Mouse (Mus musculus): Measurements from ENCODE around the gene Tlr4.

Gene Tlr4

DNA sequence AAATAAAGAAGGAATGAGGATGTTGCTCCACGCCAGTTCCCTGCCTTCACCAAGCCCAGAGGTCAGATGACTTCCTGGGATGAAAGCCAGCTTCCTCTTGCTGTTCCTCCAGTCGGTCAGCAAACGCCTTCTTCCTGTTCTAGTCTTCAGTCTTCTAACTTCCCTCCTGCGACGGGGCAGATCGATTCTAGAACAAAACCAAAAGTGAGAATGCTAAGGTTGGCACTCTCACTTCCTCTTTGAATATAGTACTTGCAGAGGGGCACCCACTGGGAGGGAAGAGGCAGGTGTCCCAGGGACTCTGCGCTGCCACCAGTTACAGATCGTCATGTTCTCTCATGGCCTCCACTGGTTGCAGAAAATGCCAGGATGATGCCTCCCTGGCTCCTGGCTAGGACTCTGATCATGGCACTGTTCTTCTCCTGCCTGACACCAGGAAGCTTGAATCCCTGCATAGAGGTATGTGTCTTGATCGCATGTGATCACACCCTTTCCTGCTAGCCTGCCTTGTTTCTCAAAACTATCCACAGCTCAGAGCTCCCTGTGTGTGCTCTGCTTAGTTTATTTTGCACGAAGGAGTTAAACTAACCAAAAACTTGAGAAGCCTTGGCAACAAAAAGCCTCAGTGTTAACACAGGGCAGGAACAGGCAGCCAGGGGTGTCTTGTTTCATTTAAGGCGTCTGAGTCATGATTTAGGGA is at the start of gene Tlr4:
Gene Tlr4 (plus strand): TSS at position 122 of the 700 bp plus-strand sequence.
- DNase-seq, result peak; percentile 13 to 21

DNA sequence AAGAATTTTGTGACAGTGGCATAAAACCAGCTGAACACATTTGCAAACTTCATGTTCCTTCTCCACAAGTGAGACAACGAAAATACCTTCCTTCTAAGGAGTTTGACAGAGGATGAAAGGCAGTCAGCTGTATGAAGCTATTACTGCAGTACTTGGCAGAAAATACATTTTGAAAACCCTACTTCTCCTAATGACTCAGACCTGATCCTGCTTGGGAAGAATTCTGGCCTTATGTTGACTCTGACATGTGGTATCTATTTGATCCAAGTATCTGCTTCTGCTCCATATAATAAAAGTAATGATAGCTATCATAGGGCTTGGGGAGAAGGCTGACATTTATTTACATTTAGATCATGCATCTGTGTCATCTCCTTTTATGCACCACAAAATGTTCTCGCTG is 33.1 kb upstream of the Tlr4 start:
- no peak for DNase-seq

DNA sequence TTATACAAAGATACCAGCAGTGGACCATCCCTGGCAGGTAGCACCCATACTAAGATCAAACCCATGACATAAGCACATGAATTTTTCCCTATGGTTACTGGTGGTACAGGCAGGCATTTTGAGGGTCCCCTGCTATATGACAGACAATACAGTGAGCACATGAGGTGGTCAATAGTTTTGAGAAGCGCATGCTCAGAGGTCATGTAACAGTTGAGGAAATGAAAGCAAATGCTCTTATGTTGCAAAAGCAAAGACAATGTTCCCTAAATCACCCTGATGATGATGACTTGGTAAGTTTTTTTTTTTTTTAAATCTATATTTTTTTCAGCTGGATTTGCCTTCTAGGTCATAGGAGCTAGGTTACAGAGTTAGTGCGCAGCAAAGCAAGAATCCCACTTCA is 30.7 kb upstream of the Tlr4 start:
- no peak for DNase-seq

DNA sequence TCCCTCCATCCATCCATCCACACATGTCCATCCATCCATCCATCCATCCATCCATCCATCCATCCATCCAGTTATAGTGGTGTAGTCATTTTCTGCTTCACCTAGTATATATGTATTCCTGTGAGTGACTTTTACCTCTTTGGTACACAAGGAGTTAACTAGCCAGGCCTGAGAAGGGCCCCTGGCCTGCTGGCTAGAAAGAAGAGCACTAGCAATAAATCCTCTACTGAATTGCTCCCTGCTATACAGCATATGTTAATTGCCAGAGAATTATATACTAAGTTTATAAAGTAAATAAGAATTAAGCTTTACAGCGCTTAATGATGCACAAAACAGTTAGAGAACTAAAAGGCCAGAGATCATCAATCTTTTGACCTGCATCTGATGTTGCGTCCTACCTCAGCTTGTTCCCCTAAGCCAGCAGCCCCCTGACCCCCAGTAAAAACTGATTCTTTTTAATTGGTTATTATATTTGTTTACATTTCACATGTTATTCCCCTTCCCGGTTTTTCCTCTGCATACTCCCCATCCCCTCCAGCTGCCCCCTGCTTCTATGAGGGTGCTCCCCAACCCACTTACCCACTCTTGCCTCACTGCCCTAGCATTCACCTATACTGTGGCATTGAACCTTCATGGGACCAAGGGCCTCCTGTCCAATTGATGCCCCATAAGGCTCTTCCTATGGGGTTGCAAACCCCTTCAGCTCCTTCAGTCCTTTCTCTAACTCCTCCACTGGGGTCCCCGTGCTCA is 22.7 kb upstream of the Tlr4 start:
- DNase-seq, result no peak

DNA sequence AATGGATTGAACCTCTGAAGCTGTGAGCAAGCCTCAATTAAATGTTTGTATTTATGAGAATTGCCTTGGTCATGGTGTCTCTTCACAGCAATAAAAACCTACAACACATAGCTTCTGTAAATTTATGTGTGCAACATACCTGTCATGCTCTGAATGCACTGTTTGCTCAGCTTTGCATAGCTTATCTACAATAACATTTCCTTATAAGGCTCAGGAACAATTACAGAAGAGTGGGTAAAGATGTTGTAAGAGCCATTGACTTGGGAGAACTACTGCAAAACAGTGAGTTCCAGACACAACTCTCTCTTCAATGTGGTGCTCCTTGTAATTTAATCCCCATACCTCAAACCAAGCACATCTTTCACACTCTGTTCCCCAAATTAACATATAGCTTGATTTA is 21.6 kb upstream of the Tlr4 start:
- no peak for DNase-seq

DNA sequence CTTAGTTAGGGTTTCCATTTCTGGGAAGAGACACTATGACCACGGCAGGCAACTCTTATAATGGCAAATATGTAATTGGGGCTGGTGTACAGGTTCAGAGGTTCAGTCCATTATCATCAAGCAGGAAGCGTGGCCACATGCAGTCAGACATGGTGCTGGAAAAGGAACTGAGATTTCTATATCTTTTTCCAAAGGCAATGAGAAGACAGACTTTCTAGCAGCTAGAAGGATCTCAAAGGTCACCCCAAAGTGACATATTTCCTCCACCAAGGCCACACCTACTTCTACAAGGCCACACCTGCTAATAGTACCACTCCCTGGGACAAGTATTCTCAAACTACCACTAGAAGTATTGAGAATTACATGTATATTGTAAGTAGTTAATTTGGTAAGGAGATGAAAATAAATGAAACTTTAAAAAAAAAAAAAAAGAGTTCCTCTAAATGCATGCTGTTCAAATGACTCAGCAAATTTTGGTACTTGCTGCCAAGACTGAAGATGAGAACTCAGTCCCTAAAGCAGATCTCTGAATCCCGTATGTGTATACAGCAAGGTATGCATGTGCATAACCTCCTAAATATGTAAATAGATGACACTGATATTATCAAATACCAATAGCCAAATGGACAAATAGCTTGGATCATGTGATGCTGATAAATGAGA is 10.9 kb upstream of the Tlr4 start:
- no peak for DNase-seq

DNA sequence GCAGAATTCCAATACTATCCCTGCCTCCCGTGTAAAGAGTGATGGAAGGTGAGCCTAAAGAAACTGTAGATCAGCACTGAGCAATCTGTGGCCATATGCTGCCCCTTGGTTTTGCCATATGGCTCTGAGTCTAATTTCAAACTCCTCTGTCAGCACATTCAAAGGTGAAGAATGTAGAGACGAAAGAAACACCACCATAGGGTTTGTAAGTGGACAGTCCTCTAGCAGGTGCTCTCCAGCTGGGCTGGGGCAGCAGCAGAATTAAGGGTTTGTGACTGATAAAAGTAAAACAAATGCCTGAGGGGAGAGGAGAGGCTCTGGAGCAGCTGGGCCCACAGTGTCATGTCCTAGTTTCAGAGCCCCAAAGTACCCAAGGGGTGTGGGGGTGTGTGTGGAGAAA is 6.2 kb upstream of the Tlr4 start:
- peak; percentile 65 to 66 for DNase-seq

DNA sequence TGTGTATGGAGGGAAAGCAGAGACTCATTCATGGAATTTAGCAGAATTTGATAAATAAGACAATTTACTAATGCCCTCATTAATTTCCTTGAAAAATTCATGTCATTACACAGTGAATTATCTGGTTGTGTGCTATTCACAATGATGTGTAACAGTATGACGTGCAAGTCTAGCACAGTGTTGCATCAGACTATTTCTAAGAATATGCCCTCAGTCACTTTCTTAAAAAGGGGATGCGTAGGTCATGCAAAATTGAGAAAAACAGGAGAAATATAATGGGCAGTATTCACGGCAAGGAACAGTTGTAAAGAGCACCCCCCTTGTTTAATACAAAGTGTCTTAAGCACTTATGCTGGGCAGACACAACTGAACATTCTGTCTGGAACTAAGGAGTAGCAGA is 5.6 kb upstream of the Tlr4 start:
- no peak for DNase-seq

DNA sequence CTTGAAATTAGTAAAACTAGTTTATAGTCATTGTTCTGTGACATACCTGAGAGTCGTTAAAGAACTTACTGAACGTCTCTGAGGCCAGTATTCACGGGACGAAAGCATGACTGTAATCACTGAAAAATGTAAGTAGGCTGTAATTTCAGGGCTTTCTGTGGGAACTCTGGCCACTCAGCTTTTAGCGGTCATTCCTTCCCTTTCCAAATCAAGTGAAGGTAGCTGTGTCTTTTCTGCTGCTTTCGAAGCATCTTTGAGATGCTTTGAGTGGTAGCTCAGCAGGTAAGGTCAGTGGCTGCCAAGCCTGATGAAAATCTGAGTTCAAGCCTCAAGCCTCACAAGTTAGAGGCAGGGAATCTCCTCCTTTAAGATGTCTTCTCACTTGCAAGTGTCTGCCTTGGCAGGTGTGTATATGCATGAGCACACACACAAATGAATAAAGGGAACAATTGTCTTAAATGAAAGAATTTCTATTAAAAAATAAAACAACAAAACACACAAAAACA is 832 bp downstream of the Tlr4 start:
- DNase-seq, result no peak

DNA sequence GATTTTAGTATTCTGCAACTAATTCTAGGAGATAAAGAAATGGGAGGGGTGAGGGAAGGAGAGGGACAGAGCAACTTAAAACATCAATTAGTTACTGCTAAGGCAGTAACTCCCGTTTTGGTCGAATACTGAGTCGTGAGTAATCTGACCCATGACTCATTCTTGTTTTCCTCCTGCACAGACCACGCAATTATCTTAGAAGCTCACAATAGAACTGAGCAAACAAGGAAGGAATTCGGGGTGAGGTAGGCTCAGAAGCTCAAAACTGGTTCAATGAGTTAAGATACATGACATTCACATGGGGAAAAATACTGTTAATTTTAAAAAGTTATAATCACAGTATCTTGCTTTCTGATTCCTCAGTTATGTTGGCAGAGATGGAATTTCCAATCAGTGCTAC is 1.3 kb downstream of the Tlr4 start:
- no peak for DNase-seq

DNA sequence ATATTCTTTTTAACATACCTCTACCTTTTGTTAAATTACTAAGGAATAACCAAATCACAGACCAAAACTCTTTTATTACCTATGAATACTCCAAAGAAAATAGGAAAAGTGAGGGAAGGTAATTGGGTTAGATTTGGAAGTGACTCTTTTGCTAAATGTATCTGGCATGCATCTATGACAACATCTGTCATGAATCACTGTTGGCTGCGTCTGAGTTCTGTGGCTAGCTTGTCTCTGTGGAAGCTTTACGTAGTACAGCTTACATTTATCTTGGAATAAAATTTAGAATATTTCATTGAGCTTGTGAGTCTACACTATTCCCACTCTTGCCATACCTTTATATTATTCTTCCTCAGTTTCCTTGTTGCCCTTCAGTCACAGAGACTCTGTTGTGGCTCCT is 10.7 kb downstream of the Tlr4 start:
- DNase-seq, result no peak

DNA sequence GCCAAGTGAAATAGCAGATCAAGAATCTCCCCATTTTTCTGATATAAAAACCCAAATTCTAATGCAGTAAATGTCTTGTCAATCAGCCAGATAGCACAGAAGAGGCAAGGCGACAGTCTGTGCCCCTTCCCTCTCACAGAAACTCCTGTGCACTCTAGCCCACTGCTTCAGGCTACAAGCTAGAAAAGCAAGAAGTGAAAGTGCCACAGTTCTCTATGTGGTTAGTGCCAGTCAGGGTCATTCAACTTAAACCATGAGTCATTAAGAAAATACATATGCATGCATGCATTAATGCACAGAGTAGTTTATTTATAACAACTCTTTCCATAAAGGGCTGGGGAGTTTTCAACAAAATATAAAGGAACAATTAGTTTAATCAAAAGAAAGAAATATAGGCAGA is 15.9 kb downstream of the Tlr4 start:
- DNase-seq, result no peak

DNA sequence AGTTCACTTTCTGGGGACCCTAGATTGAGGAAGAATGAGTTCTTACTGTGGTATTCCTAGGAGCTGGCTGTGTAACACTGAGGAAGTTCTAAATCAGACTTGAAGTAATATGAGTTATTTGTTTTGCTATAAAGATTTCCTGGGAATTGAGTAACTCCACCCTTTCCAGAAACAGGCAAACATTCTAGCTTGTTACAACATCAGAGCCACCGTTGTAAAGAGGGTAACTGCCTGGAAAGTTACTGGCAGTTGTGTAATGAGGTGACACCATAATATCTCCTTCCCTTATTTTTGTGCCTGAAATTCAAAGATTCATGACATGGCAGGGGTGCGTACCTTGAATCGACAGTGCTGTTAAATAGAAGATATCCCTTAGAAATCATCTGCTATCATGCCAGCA is 24.6 kb downstream of the Tlr4 start:
- no peak for DNase-seq

DNA sequence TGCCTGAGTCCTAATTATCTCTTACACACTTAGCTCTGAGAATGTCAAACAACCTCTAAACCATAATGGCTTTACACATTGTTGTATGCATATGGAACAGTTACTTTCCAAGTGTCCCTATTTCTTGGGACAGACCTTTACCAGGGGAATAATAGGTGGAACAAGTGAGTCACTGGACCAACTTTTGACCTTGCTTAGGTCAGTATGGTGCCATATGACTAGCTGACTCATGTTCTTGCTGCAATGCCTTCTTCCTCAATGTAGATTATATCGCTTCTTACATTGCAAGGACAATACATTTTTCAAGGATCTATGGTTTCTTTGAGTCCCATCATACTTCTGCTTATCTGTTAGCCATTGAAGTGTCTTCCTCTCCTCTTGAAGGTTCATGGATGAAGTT is 29.6 kb downstream of the Tlr4 start:
- DNase-seq, result no peak

DNA sequence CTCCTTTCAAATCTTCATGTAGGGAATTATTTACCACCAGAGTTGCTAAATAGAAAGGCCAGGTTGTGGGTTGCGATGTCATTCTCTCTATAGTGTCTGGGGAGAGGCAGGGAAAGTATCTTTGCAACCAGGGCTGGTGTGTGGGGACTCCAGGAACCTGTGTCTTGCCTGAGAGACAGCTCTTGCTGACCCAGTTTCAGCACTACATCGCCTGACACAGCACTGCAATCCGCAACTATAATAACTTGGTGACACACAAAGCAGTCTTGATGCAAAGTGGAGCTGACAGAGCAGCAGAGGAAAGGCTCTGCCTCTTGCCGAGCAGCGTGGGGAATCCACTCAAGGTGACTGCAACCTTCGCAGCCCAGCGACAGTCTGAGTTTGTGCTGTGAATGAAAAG is 42.5 kb downstream of the Tlr4 start:
- no peak for DNase-seq

DNA sequence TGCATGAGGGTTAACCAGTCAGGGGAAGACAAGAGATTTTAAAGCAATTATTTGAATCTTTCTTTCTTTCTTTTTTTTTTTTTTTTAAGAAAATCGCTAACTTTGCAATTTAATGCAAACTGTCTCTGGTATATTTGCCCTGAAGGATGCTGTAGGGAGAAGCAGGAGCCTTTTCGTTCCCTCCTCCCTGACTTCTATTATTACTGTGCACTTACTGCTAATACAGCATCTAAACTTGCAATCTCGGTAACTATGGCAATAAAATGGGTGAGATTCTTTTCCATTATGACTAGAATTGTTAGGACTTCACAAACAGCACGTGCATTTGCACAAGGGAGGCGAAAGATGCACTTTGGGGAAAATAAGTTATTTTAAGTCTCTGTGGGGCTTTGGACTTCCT is 44.6 kb downstream of the Tlr4 start:
- no peak for DNase-seq

DNA sequence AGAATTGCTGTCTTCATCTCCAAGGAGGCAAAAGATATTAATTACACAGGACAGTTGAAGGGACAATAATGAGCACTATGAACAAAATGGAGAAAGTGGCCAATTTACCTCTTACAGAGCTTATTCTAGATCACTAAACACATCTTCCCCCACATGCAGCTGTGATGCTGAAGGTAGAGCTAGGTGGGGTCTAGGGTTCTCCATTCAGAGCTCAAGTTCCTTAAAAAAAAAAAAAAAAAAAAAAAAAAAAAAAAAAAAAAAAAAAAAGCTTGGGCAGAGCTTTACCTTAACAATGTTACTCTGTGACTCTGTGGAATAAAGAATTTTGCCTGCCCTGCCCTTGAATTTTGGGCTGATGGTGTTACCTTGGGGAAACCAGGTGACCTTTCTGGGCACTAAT is 46.0 kb downstream of the Tlr4 start:
- no peak for DNase-seq

DNA sequence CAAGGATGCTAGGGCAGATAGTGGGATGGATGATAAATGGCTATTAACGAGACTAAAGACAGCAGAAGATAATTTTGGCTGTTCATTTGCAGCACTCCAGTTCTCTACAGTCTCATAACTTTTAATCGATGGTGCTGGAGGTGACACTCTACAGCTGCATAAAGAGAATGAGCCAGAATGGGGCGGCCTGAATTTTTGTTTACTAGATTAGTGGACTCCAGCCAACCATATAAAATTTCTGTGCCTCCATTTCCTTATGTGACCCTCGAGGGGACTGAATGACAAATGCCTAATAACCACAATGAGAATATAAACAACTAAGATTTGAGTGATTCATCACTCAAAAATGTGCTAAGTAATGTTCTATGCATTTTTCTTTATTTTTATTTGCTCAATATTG is 48.4 kb downstream of the Tlr4 start:
- no peak for DNase-seq

DNA sequence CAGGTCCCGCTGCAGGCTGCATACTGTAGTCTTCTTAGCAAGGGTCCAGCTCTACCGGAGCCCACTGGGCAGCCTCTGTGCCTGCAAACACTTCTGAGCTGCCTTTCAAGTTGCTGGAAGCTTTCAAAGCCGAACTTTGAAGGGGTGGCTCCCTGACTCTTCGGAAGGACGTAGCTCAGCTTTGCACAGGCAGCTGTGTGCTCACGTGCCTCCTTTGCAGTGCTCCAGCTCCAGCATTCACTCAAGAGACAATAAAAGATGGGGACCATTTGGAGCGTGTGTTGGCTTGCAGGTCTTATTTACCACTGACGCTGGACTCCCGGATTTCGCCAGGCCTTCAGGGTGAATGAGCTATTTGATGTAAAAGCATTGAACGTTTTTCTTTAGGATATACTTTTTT is 50.2 kb downstream of the Tlr4 start:
- no peak for DNase-seq

DNA sequence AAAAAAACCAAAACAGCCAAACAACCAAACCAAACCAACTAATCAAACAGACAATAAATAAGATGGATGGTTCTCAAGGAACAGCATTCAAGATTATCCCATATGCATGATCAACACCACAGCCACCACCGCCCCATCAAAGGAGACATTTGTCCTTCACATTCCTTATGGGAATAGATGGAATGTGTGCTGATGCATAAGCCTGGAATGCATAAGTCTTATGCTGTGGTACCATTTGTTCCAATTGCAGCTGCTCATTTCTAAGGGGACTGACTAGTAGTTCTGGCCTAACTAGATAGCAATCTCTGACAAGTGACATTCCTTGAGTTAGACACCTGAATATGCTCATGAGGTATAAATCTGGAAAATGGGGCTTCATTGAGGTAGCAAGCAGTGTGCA is 54.1 kb downstream of the Tlr4 start:
- DNase-seq, result no peak

DNA sequence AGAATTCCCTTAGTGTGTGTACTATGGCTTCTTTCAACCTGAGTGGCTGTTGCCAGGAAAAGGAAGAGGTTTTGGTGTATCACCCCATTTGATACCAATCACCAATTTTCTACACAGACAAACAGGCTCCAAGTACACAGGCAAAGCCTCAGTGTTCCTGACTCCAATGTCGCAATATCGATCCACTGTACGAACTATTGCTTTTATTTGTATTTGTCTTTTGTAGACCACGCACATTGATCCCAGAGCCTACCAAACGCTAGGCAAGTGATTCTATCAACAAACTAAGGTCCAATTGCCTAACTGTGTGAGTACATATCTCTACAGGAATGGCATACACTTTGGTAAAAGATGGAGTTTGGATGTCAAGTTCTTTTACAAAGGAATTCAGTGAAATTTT is 55.9 kb downstream of the Tlr4 start:
- no peak for DNase-seq

DNA sequence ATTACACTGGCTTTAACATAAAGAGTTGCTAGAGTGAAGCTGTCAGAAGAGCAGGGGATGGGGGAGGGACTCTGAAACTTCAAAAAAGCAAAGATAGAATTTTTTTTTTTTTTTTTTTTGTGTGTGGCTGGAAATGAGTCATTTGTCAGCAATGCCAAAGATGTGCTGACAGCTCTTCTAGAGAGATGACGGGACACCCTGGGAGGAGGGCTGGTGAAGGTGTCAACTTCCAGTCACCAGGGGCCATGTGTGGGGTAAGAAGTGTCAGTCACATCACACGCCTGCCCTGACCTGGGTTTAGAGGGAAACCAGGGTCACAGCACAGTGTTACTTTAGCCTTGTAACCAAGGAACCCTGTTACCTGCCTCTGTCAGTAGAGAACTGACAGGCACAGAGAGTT is 67.2 kb downstream of the Tlr4 start:
- DNase-seq, result no peak

DNA sequence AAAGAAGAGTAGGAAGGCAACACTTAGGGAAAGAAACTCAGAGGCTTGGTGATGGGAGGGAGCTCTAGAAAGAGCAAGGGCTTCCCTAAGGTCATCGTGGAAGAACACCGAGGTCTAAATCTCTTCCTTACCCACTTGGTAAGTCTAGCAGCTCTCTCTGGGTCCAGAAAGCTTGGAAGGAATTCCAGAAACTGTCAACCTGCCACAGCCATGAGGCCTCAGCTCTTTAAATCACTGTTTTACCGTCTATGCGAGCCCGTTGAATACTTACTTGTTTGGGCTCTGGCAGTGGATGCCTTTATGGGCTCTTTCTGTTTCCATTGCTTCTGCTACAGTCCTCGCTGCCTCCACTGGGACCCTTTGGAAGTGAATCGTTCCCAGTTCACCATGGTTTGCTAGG is 67.6 kb downstream of the Tlr4 start:
- DNase-seq, result no peak

DNA sequence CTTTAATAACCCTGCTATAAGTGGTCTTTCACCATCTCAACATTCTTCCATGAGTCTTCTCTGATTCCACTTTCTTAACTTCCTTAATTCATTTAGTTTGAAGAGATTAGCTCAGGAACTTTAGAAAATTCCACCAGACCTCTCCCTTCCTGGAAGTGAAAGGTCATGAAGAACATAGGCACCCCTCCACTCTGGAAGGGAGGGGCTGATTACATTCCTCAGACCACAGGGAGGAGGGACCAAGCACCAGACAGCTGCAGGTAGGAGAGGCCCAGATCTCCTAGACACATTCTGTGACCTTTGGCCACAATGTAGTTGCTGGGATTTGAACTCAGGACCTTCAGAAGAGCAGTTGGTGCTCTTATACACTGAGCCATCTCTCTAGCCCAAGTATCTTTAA is 72.7 kb downstream of the Tlr4 start:
- DNase-seq, result no peak
